In the genomic region with DNA sequence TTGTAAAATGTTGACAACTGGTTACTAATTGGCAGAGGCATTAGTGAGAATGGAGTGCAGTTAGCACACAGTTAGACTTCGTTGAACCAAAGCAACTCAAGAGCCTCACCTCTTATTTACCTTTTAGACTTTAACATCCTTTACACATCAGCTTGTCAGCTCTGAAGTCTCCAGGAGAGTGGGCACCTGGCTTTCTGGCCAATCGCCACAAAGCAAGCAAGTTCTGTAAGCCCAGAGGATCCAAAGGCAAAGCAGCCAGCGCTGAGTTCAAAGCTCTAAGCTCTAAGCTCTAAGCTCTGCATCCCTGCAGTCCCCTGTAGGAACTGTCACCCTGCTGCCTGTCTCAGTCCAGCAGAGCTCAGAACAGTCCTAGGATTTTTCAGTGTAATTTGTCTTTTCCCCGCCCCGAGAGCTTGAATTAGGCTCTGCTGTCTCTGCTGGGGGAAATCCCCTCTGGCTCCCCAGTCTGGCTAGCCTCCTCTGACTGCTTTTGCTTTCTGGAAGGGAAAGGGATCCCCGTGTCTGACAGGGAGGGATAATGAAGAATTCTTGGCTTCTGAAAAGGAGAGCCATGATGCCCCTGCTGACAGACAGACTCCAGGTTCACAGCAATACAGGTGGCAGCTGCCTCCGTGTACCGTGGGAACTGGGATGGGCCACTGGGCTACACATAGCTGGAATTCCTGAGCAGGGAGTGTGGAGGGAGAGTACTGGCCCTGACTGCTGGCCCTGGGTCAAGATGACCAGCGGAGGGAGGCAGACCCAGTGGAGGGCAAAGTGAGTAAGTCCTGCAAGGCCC, we compare ENCODE assay signal across 8 mouse cellular contexts.
DNase-seq lines count a peak whose midpoint lies in the region; ATAC-seq and TF ChIP-seq lines count a peak whose summit lies in the region.

No protein-coding gene starts in this region.

- no peaks in the 10 kb centered on the region; the same call in 1 of the 2 replicates for H3K36me3 ChIP-seq in forebrain, embryonic 16.5 days (ENCODE audit: control insufficient read depth, insufficient read depth)
- H3K36me3 ChIP-seq in hindbrain, postnatal 0 days (ENCODE audit: insufficient read depth, low read length) = no peaks in the 10 kb centered on the region; the same call in 1 of the 2 replicates
- no peaks in the 10 kb centered on the region for H3K36me3 ChIP-seq in lung, embryonic 16.5 days (ENCODE audit: control insufficient read depth, insufficient read depth, low read length)
- no peaks in the 10 kb centered on the region for H3K36me3 ChIP-seq in stomach, postnatal 0 days (ENCODE audit: control insufficient read depth, insufficient read depth, low read length)

- peak overlapping the region; percentile 79 for H3K27ac ChIP-seq in gastrocnemius, adult 2 months
- no peak overlapping the region for H3K27ac ChIP-seq in forebrain, embryonic 16.5 days (ENCODE audit: low read length)
- peak overlapping the region; percentile 27; the same call in 1 of the 2 replicates for H3K27ac ChIP-seq in hindbrain, postnatal 0 days
- peak overlapping the region; percentile 84 for H3K27ac ChIP-seq in lung, embryonic 16.5 days (ENCODE audit: low read length)
- 0 out of 2 replicates have a peak overlapping the region, but pooled peaks have one; percentile 18 for H3K27ac ChIP-seq in stomach, postnatal 0 days (replicated peaks)

- 42% methylated on average over 9 of the region's 9 CpGs for WGBS in forebrain, embryonic 16.5 days
- 41% methylated on average over 9 of the region's 9 CpGs for WGBS in hindbrain, postnatal 0 days
- WGBS in lung, embryonic 16.5 days = 23% methylated on average over 9 of the region's 9 CpGs
- WGBS in stomach, postnatal 0 days = 34% methylated on average over 9 of the region's 9 CpGs

- no peak for TF ChIP-seq EP300 in stomach, postnatal 0 days (optimal IDR thresholded peaks at IDR 0.05)

- no peaks in the 10 kb centered on the region for H3K27me3 ChIP-seq in forebrain, embryonic 16.5 days (replicated peaks; ENCODE audit: control insufficient read depth, insufficient read depth, low read length)
- no peaks in the 10 kb centered on the region for H3K27me3 ChIP-seq in hindbrain, postnatal 0 days (ENCODE audit: insufficient read depth, low read length)
- no peaks in the 10 kb centered on the region for H3K27me3 ChIP-seq in lung, embryonic 16.5 days (ENCODE audit: control insufficient read depth, insufficient read depth, low read depth, low read length)
- no peaks in the 10 kb centered on the region for H3K27me3 ChIP-seq in stomach, postnatal 0 days (ENCODE audit: control insufficient read depth, insufficient read depth, low read length)

- H3K4me3 ChIP-seq in gastrocnemius, adult 2 months = no peak overlapping the region
- no peak overlapping the region for H3K4me3 ChIP-seq in forebrain, embryonic 16.5 days (replicated peaks; ENCODE audit: low read length)
- H3K4me3 ChIP-seq in hindbrain, postnatal 0 days (ENCODE audit: low read length) = no peak overlapping the region
- H3K4me3 ChIP-seq in lung, embryonic 16.5 days (ENCODE audit: low read length) = no peak overlapping the region
- no peak overlapping the region for H3K4me3 ChIP-seq in stomach, postnatal 0 days (ENCODE audit: low read depth, low read length)

- no peak overlapping the region for H3K9ac ChIP-seq in forebrain, embryonic 16.5 days (replicated peaks; ENCODE audit: low read depth, low read length)
- H3K9ac ChIP-seq in hindbrain, postnatal 0 days (replicated peaks; ENCODE audit: low read length) = no peak overlapping the region
- peak overlapping the region; percentile 42; the same call in 1 of the 2 replicates for H3K9ac ChIP-seq in lung, embryonic 16.5 days (ENCODE audit: low read length)
- no peak overlapping the region for H3K9ac ChIP-seq in stomach, postnatal 0 days (ENCODE audit: low read length)

- peaks cover 7% of the 10 kb centered on the region; the same call in 1 of the 2 replicates for H3K4me1 ChIP-seq in forebrain, embryonic 16.5 days (replicated peaks; ENCODE audit: control insufficient read depth, insufficient read depth, low read length)
- H3K4me1 ChIP-seq in hindbrain, postnatal 0 days (ENCODE audit: insufficient read depth, low read length) = no peaks in the 10 kb centered on the region
- peaks cover 31% of the 10 kb centered on the region for H3K4me1 ChIP-seq in lung, embryonic 16.5 days (replicated peaks; ENCODE audit: control insufficient read depth, insufficient read depth, low read length)
- no peaks in the 10 kb centered on the region for H3K4me1 ChIP-seq in stomach, postnatal 0 days (replicated peaks; ENCODE audit: control insufficient read depth, insufficient read depth)

- DNase-seq in gastrocnemius, adult 2 months = peak; percentile 65
- DNase-seq in gastrocnemius, adult 18-20 months (ENCODE audit: low spot score) = no peak
- no peak for DNase-seq in hindbrain, postnatal 0 days (ENCODE audit: low spot score)
- no peak for DNase-seq in stomach, postnatal 0 days (ENCODE audit: low spot score)
- DNase-seq in right cerebral cortex, postnatal 10 days (ENCODE audit: low spot score in 2 of 2) = no peak
- no peak for DNase-seq in retina, postnatal 1 day

- H3K9me3 ChIP-seq in forebrain, embryonic 16.5 days (ENCODE audit: control insufficient read depth, low read length) = no peaks in the 10 kb centered on the region
- H3K9me3 ChIP-seq in hindbrain, postnatal 0 days (ENCODE audit: low read length) = no peaks in the 10 kb centered on the region
- H3K9me3 ChIP-seq in lung, embryonic 16.5 days (ENCODE audit: control insufficient read depth, low read length) = no peaks in the 10 kb centered on the region
- no peaks in the 10 kb centered on the region for H3K9me3 ChIP-seq in stomach, postnatal 0 days (ENCODE audit: control insufficient read depth, low read length)

- no peak for TF ChIP-seq CTCF in gastrocnemius, adult 2 months (IDR thresholded peaks at IDR 0.05)
- TF ChIP-seq CTCF in hindbrain, postnatal 0 days (IDR thresholded peaks at IDR 0.05; ENCODE audit: low read depth) = no peak
- TF ChIP-seq CTCF in stomach, postnatal 0 days (IDR thresholded peaks at IDR 0.05; ENCODE audit: low read depth) = no peak

- ATAC-seq in forebrain, embryonic 16.5 days = peak; percentile 13; the same call in 1 of the 2 replicates
- no peak; the same call in 1 of the 2 replicates for ATAC-seq in hindbrain, postnatal 0 days
- ATAC-seq in lung, embryonic 16.5 days (ENCODE audit: low read depth) = peak; percentile 85
- peak; percentile 77 for ATAC-seq in stomach, postnatal 0 days (ENCODE audit: low FRiP score, low TSS enrichment)

- intact Hi-C loops in gastrocnemius, adult 2 months (cut with DNase I) = loop anchor here (5.0 kb wide), 1 partner anchor 299 kb away; no protein-coding TSS in a partner anchor

- no peak overlapping the region for H3K4me2 ChIP-seq in forebrain, embryonic 16.5 days (ENCODE audit: low read length)
- H3K4me2 ChIP-seq in hindbrain, postnatal 0 days (ENCODE audit: low read depth, low read length) = no peak overlapping the region
- H3K4me2 ChIP-seq in lung, embryonic 16.5 days (ENCODE audit: low read depth, low read length) = peak overlapping the region; percentile 21; the same call in 1 of the 2 replicates
- no peak overlapping the region for H3K4me2 ChIP-seq in stomach, postnatal 0 days (replicated peaks; ENCODE audit: low read depth)
